Mouse (Mus musculus) cerebellum, adult 2 months (tissue): ENCODE measurements at regions not wholly inside any gene's neighbourhood (a gene's known extent, or its start where the extent isn't known, plus 50 kb on each side); places are given as distances from the start of the nearest gene placed in this dataset.

Experiments
- DNase-seq, 2 experiments: peaks; one replicate each; pipeline ENCODE4 v3.0.0; 2021
- H3K27ac ChIP-seq: fragments of 200-500 bp; 2 replicates; pipeline ENCODE4 v1.5.1; 2012; ENCODE audit warnings: low read length, control low read depth, inconsistent platforms; ENCODE audit not compliant: insufficient read depth
- H3K27me3 ChIP-seq: fragments of 200-500 bp; 2 replicates; pipeline ENCODE4 v1.6.1; 2012; ENCODE audit warnings: inconsistent platforms, mild to moderate bottlenecking, low read length, moderate library complexity; ENCODE audit not compliant: control insufficient read depth, insufficient read depth
- H3K4me1 ChIP-seq: fragments of 200-500 bp; 2 replicates; pipeline ENCODE4 v1.6.1; 2011; ENCODE audit warnings: low read length; ENCODE audit not compliant: control insufficient read depth, insufficient read depth
- H3K4me3 ChIP-seq: fragments of 200-500 bp; replicated peaks from 2 replicates; pipeline ENCODE3; 2011; ENCODE audit warnings: mild to moderate bottlenecking, low read depth, low read length, control low read depth; ENCODE audit not compliant: insufficient read depth
- CTCF ChIP-seq: fragments of 200-500 bp; IDR thresholded peaks from 2 replicates; pipeline ENCODE4 v1.5.1; 2011; ENCODE audit warnings: low read depth, mild to moderate bottlenecking, control low read depth, low read length, moderate library complexity, borderline replicate concordance; ENCODE audit not compliant: insufficient read depth
- POLR2A ChIP-seq: fragments of 200-500 bp; IDR thresholded peaks from 2 replicates; pipeline ENCODE4 v1.6.1; 2011; ENCODE audit warnings: low read length, control low read depth, borderline replicate concordance; ENCODE audit not compliant: insufficient read depth
- WGBS: fragments of 180-500 bp; shearing (Covaris S2); methylation state at CpG from one replicate; pipeline ENCODE4 v1.1.7; 2018; 5-methylcytosine and 5-hydroxymethylcytosine counted together

GRCm38 (mm10) chr2:147738307-147738872 lies 308.4 kb downstream of the Foxa2 start:
- TF ChIP-seq CTCF (peak; percentile 45; the same call in 1 of the 2 replicates), POLR2A (no peak)
- no peak overlapping the region for H3K27ac ChIP-seq
- no peak overlapping the region for H3K4me3 ChIP-seq
- 26% methylated on average over 10 of the region's 10 CpGs for WGBS
- peak; percentile 8 to 23 for DNase-seq
- H3K4me1 ChIP-seq = no peaks in the 10 kb centered on the region
- no peaks in the 10 kb centered on the region for H3K27me3 ChIP-seq

GRCm38 (mm10) chr2:147727396-147727795 lies 319.4 kb downstream of the Foxa2 start:
- DNase-seq = no peak
- H3K27me3 ChIP-seq = no peaks in the 10 kb centered on the region
- H3K27ac ChIP-seq = no peak overlapping the region
- WGBS = 83% methylated on average over 4 of the region's 4 CpGs
- no peak overlapping the region for H3K4me3 ChIP-seq
- TF ChIP-seq CTCF (no peak), POLR2A (no peak)
- H3K4me1 ChIP-seq = no peaks in the 10 kb centered on the region

DNA sequence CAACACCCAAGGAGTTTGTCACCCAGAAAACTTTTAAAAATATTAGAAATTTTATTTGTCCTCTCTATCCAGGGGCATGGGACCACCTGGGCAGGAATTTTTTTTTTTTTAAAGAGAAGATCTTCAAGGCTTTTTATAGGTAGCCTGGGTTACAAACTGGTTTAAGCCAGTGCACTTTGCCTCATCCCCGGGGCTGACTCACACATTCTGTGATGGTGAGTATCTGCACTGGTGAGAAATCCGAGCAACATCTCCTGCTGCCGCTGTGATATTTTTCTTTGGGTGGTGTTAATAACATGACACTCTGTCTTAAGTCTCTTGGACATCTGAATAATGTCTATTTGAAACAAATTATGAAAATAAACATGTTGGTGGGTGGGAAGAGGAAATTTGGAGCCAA lies 327.8 kb downstream of the Foxa2 start:
- no peak for DNase-seq
- no peaks in the 10 kb centered on the region for H3K27me3 ChIP-seq
- TF ChIP-seq CTCF (no peak), POLR2A (no peak)
- WGBS = 87% methylated on average over 3 of the region's 3 CpGs
- no peak overlapping the region for H3K27ac ChIP-seq
- no peaks in the 10 kb centered on the region for H3K4me1 ChIP-seq
- H3K4me3 ChIP-seq = no peak overlapping the region

- H3K27me3 ChIP-seq = no peaks in the 10 kb centered on the region
- H3K27ac ChIP-seq = no peak overlapping the region
Measured at GRCm38 (mm10) chr2:147717484-147717947, 329.3 kb downstream of the Foxa2 start.

GRCm38 (mm10) chr2:147715791-147716190 lies 331.0 kb downstream of the Foxa2 start:
- DNase-seq = no peak
- Histone ChIP-seq H3K27me3 (no peaks in the 10 kb centered on the region), H3K4me3 (no peak overlapping the region), H3K4me1 (no peaks in the 10 kb centered on the region), H3K27ac (no peak overlapping the region)
- no peak for TF ChIP-seq POLR2A
- TF ChIP-seq CTCF = no peak
- WGBS = 88% methylated on average over 5 of the region's 5 CpGs

More at GRCm38 (mm10) chr2:147717484-147717947, 329.3 kb downstream of the Foxa2 start:
- no peak overlapping the region for H3K4me3 ChIP-seq
- TF ChIP-seq POLR2A = no peak
- TF ChIP-seq CTCF = no peak
- WGBS = 77% methylated on average over 12 of the region's 12 CpGs
- DNase-seq = no peak
- no peaks in the 10 kb centered on the region for H3K4me1 ChIP-seq

DNA sequence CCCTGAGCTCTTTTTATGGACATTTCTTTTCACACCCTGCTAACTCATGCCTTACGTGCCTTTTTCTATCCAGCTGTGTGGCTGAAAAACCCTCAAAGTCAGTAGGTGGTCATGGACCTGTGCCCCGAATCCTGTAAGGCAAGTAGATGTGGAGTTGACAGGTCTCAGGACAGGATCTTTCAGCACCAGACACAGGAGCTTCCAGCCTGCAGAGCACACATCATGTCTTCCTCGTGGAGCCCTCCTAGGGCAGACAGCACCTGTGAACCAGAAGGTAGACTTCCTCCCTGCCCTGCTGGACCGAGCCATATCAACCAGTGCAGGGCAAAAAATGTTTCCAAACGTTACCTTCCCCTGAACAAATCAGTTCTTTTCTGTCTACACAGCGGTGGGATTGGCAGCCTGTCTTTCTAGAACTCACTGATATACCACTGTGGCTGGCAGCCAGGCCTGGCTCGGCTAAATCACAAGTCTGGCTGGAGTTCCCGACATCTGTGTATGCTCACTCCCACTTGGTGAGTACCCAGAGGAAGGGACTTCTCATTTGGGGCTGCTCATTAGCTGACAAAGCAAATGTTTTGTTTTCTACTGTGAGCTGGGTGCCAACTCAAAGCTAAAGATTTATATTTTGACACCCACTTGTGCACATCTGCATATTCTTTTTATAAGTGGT lies 336.0 kb downstream of the Foxa2 start:
- no peaks in the 10 kb centered on the region for H3K27me3 ChIP-seq
- WGBS = 8% methylated on average over 8 of the region's 8 CpGs
- H3K4me1 ChIP-seq = no peaks in the 10 kb centered on the region
- no peak for DNase-seq
- H3K4me3 ChIP-seq = no peak overlapping the region
- TF ChIP-seq POLR2A = no peak
- no peak for TF ChIP-seq CTCF
- no peak overlapping the region for H3K27ac ChIP-seq

GRCm38 (mm10) chr2:147709799-147710198 lies 337.0 kb downstream of the Foxa2 start:
- Histone ChIP-seq H3K4me3 (no peak overlapping the region), H3K27me3 (no peaks in the 10 kb centered on the region), H3K27ac (no peak overlapping the region), H3K4me1 (no peaks in the 10 kb centered on the region)
- TF ChIP-seq POLR2A (no peak), CTCF (no peak)
- DNase-seq = no peak

GRCm38 (mm10) chr2:147707156-147707555 lies 339.6 kb downstream of the Foxa2 start:
- Histone ChIP-seq H3K4me3 (no peak overlapping the region), H3K27me3 (no peaks in the 10 kb centered on the region), H3K27ac (no peak overlapping the region), H3K4me1 (no peaks in the 10 kb centered on the region)
- DNase-seq = no peak
- WGBS = 92% methylated on average over 6 of the region's 6 CpGs
- no peak for TF ChIP-seq POLR2A
- no peak for TF ChIP-seq CTCF
